Comparison of ENCODE assay signal across 10 mouse cellular contexts in the genomic region with DNA sequence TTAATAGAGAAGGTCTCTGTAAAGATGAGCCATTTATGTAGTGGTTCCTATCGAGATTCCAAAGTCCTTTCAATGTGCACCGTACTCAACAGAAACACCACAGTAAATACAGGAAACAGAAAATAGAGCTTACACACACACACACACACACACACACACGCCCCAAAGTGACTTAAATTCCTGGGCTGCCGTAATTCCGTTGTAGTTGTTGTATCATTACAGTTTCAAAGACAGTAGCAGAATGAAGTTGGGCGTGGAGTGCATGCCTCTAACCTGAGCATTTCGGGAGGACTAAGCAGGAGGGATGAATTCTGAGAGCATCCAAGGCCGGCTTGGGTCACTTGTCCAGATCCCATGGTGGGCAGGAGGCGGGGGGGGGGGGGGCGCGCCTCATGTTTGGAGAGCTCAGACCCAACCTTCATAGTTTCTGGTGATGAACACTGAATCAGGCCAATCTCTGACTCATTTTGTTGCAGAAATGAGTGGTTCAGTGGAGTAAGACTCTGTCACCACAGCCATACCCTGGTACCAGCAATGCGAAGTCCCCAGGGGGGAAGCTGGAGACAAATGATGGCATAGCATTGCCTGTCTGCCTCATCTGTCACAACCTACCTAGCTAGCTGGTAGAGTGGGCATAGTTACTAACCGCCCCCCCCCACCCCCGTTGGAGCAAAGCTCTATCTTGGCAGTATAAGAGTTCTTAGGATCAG. TPM values are rescaled to one million over a fixed set of nuclear protein-coding genes. Genes with fewer than 3 reads are reported as not detected.
DNase-seq lines count a peak whose midpoint lies in the region; TF ChIP-seq lines count a peak whose summit lies in the region.
"Had no signal": no experiment of that assay in that cellular context is flagged by ENCODE, and none has a peak within 500 bp of the region (broad histone marks: within the 10 kb centered on the region; RNA-seq: fewer than 3 reads in every experiment).

No protein-coding gene starts in this region.

- WGBS in olfactory bulb, adult 2 months: 57% methylated on average over 14 of the region's 14 CpGs

- intact Hi-C loops in left cerebral cortex, adult 2 months (cut with DNase I): no loop called here
- intact Hi-C loops in left cerebral cortex, postnatal 36 days (cut with DNase I): no loop called here

- H3K4me1 ChIP-seq in olfactory bulb, adult 2 months (ENCODE audit: control insufficient read depth, insufficient read depth, low read length): peaks cover 54% of the 10 kb centered on the region

- TF ChIP-seq CTCF in left cerebral cortex, adult 2 months (IDR thresholded peaks at IDR 0.05): no peak
- TF ChIP-seq CTCF in olfactory bulb, adult 2 months (IDR thresholded peaks at IDR 0.05; ENCODE audit: insufficient read depth, low read depth, low read length): no peak

- no peak for TF ChIP-seq POLR2A in olfactory bulb, adult 2 months (IDR thresholded peaks at IDR 0.05; ENCODE audit: insufficient read depth, low read depth, low read length)

- H3K27ac ChIP-seq in left cerebral cortex, adult 2 months: peak overlapping the region; percentile 62
- peak overlapping the region; percentile 9; the same call in 1 of the 2 replicates for H3K27ac ChIP-seq in olfactory bulb, adult 2 months (ENCODE audit: insufficient read depth, low read depth, low read length)
- H3K27ac ChIP-seq: forebrain, embryonic 13.5 days had no signal

- DNase-seq in cerebellum, adult 9-10 months: peak; percentile 39
- no peak for DNase-seq in cerebellum, adult 9-11 months
- DNase-seq in left cerebral cortex, adult 2 months (ENCODE audit: extremely low spot score in 1 of 2, low spot score in 2 of 2): no peak
- no peak for DNase-seq in left cerebral cortex, postnatal 36 days (ENCODE audit: low spot score in 2 of 2)
- peak; percentile 49 for DNase-seq in brain, adult 2 months (ENCODE audit: low read depth, low spot score)
- DNase-seq in layer of hippocampus, adult 18-20 months (ENCODE audit: low spot score in 2 of 2): no peak
- DNase-seq in c-Kit-positive CD71-positive TER-119-positive erythroid progenitor cells, embryonic 14.5 days (ENCODE audit: low spot score): no peak

- no peak overlapping the region for H3K4me3 ChIP-seq in left cerebral cortex, adult 2 months
- H3K4me3 ChIP-seq in olfactory bulb, adult 2 months (ENCODE audit: insufficient read depth, low read depth, low read length): no peak overlapping the region
- H3K4me3 ChIP-seq: forebrain, embryonic 13.5 days; heart, embryonic 12.5 days had no signal

RNA-seq across cellular contexts. Expression of a gene that starts 9.7 kb away (rescaled TPM):
- 100 to 1,000 TPM; 200 to 205 TPM for total RNA-seq in left cerebral cortex, adult 2 months (2021)
- total RNA-seq in left cerebral cortex, postnatal 36 days (2021): 100 to 1,000 TPM; 205 to 209 TPM
- 102 and 132 TPM in 2 replicates for polyA plus RNA-seq in olfactory bulb, adult 2 months (2012; ENCODE audit: insufficient read depth, insufficient read length, low replicate concordance, missing spikeins)
- total RNA-seq in layer of hippocampus, adult 18-20 months (2021): 100 to 1,000 TPM; 163 to 172 TPM

Comparison
In these comparisons a context has a peak if more than half of its experiments do, and no peak if none do; other contexts are left out.
1. DNase-seq: peak in cerebellum, adult 9-10 months (single experiment) and brain, adult 2 months (single experiment); none in cerebellum, adult 9-11 months (single experiment), left cerebral cortex, adult 2 months (0 of 2), left cerebral cortex, postnatal 36 days (0 of 2), layer of hippocampus, adult 18-20 months (0 of 2) and c-Kit-positive CD71-positive TER-119-positive erythroid progenitor cells, embryonic 14.5 days (single experiment).